Mouse (Mus musculus) hindbrain, embryonic 11.5 days (tissue): ENCODE data around the gene Pcnx3. TPM values are rescaled to one million over a fixed set of nuclear protein-coding genes. Genes with fewer than 3 reads are reported as not detected.

Experiments used
- ATAC-seq: fragments of 200-750 bp; cut with Nextera tagmentation; 2 replicates; pipeline ENCODE4 v1.8.0; 2017; ENCODE audit warnings: mild to moderate bottlenecking, moderate TSS enrichment, moderate library complexity; ENCODE audit not compliant: low FRiP score
- DNase-seq: peaks from one replicate; pipeline ENCODE4 v3.0.0-alpha.2; 2015; ENCODE audit warnings: low spot score
- H3K27ac ChIP-seq: fragments of 300-500 bp; sonication (generic); 2 replicates; pipeline ENCODE4 v1.5.1; 2014; ENCODE audit warnings: mild to moderate bottlenecking, low read depth, low read length
- H3K27me3 ChIP-seq: fragments of 300-500 bp; sonication (generic); 2 replicates; pipeline ENCODE4 v1.6.1; 2014; ENCODE audit warnings: mild to moderate bottlenecking, low read length, moderate library complexity, mixed read lengths; ENCODE audit not compliant: control insufficient read depth, insufficient read depth
- H3K36me3 ChIP-seq: fragments of 300-500 bp; sonication (generic); 2 replicates; pipeline ENCODE4 v1.6.1; 2014; ENCODE audit warnings: mild to moderate bottlenecking, low read length, moderate library complexity, mixed read lengths; ENCODE audit not compliant: control insufficient read depth, insufficient read depth
- H3K4me1 ChIP-seq: fragments of 300-500 bp; sonication (generic); replicated peaks from 2 replicates; pipeline ENCODE4 v1.6.1; 2014; ENCODE audit warnings: low read length, mixed read lengths; ENCODE audit not compliant: control insufficient read depth, insufficient read depth
- H3K4me2 ChIP-seq: fragments of 300-500 bp; sonication (generic); replicated peaks from 2 replicates; pipeline ENCODE4 v1.6.1; 2014; ENCODE audit warnings: mild to moderate bottlenecking, low read depth, low read length
- H3K4me3 ChIP-seq: fragments of 300-500 bp; sonication (generic); 2 replicates; pipeline ENCODE4 v1.5.1; 2014; ENCODE audit warnings: low read depth, low read length
- H3K9ac ChIP-seq: fragments of 300-500 bp; sonication (generic); 2 replicates; pipeline ENCODE4 v1.6.1; 2014; ENCODE audit warnings: low read depth, low read length
- H3K9me3 ChIP-seq: fragments of 300-500 bp; sonication (generic); 2 replicates; pipeline ENCODE4 v1.6.1; 2016; ENCODE audit warnings: low read length; ENCODE audit not compliant: control insufficient read depth
- whole genome bisulfite sequencing: fragments of 180-500 bp; shearing (Covaris S2); extraction: QIAGEN DNeasy Blood & Tissue Kit; methylation state at CpG from one replicate; pipeline ENCODE4 v1.1.7; 2014; 5-methylcytosine and 5-hydroxymethylcytosine counted together
- polyA plus RNA-seq: library from polyadenylated mRNA; unstranded; fragments of >200 nt; fragmentation: Nextera tagmentation; extraction: Ambion mirVana; gene quantifications from 2 replicates; pipeline ENCODE4 v1.2.1, GENCODE M21; 2014

The Pcnx3 gene
- polyA plus RNA-seq, 1 experiment from 2014 or later: 22.9 TPM

GRCm38 (mm10) chr19:5654720-5655298 lies 33.9 kb downstream of the Pcnx3 start:
- ATAC-seq (peak; percentile 14; the same call in 1 of the 2 replicates), DNase-seq (peak; percentile 38)
- H3K27ac ChIP-seq: no peak overlapping the region
- H3K4me1 ChIP-seq: peaks cover 6% of the 10 kb centered on the region
- H3K9me3 ChIP-seq: no peaks in the 10 kb centered on the region
- peak overlapping the region; percentile 82 for H3K4me2 ChIP-seq
- H3K36me3 ChIP-seq: no peaks in the 10 kb centered on the region
- H3K9ac ChIP-seq: peak overlapping the region; percentile 49
- peaks cover 27% of the 10 kb centered on the region for H3K27me3 ChIP-seq
- WGBS: 8% methylated on average over 42 of the region's 43 CpGs
- H3K4me3 ChIP-seq: peak overlapping the region; percentile 39

GRCm38 (mm10) chr19:5653969-5654719 lies 34.6 kb downstream of the Pcnx3 start:
- Histone ChIP-seq H3K9ac (peak overlapping the region; percentile 49), H3K9me3 (no peaks in the 10 kb centered on the region), H3K4me2 (peak overlapping the region; percentile 82), H3K4me3 (peak overlapping the region; percentile 39), H3K27ac (no peak overlapping the region), H3K27me3 (peaks cover 27% of the 10 kb centered on the region), H3K36me3 (no peaks in the 10 kb centered on the region), H3K4me1 (peaks cover 6% of the 10 kb centered on the region)
- ATAC-seq: peak; percentile 78
- DNase-seq: peak; percentile 82
- 4% methylated on average over 62 of the region's 62 CpGs for WGBS

GRCm38 (mm10) chr19:5652570-5652969 lies 36.1 kb downstream of the Pcnx3 start:
- no peaks in the 10 kb centered on the region for H3K9me3 ChIP-seq
- DNase-seq (no peak), ATAC-seq (no peak)
- peaks cover 27% of the 10 kb centered on the region for H3K27me3 ChIP-seq
- H3K9ac ChIP-seq: no peak overlapping the region
- H3K27ac ChIP-seq: no peak overlapping the region
- peaks cover 6% of the 10 kb centered on the region for H3K4me1 ChIP-seq
- peaks cover 2% of the 10 kb centered on the region; the same call in 1 of the 2 replicates for H3K36me3 ChIP-seq
- WGBS: 84% methylated on average over 6 of the region's 6 CpGs
- H3K4me2 ChIP-seq: no peak overlapping the region
- H3K4me3 ChIP-seq: no peak overlapping the region

- Histone ChIP-seq H3K9ac (no peak overlapping the region), H3K9me3 (no peaks in the 10 kb centered on the region), H3K27ac (no peak overlapping the region), H3K4me1 (peaks cover 6% of the 10 kb centered on the region), H3K36me3 (peaks cover 9% of the 10 kb centered on the region), H3K4me2 (no peak overlapping the region), H3K27me3 (peaks cover 27% of the 10 kb centered on the region), H3K4me3 (no peak overlapping the region)
- ATAC-seq: no peak
- 66% methylated on average over 13 of the region's 13 CpGs for WGBS
- DNase-seq: no peak
These were observed 37.0 kb downstream of the Pcnx3 start for GRCm38 (mm10) chr19:5651502-5652274.

GRCm38 (mm10) chr19:5649298-5649741 lies 39.4 kb downstream of the Pcnx3 start:
- Histone ChIP-seq H3K9ac (peak overlapping the region; percentile 40), H3K4me1 (peaks cover 5% of the 10 kb centered on the region), H3K27ac (no peak overlapping the region), H3K36me3 (peaks cover 12% of the 10 kb centered on the region), H3K4me2 (peak overlapping the region; percentile 39), H3K4me3 (peak overlapping the region; percentile 21; the same call in 1 of the 2 replicates), H3K27me3 (peaks cover 6% of the 10 kb centered on the region), H3K9me3 (no peaks in the 10 kb centered on the region)
- 68% methylated on average over 6 of the region's 6 CpGs for WGBS
- DNase-seq: no peak
- ATAC-seq: no peak; the same call in 1 of the 2 replicates

- Histone ChIP-seq H3K9ac (peak overlapping the region; percentile 40), H3K27ac (peak overlapping the region; percentile 18; the same call in 1 of the 2 replicates), H3K4me1 (no peaks in the 10 kb centered on the region; the same call in none of the 2 replicates), H3K4me3 (peak overlapping the region; percentile 21), H3K27me3 (no peaks in the 10 kb centered on the region), H3K9me3 (no peaks in the 10 kb centered on the region), H3K36me3 (peaks cover 12% of the 10 kb centered on the region), H3K4me2 (peak overlapping the region; percentile 39)
- peak; percentile 84 for DNase-seq
- WGBS: 13% methylated on average over 26 of the region's 26 CpGs
- ATAC-seq: peak; percentile 83
These were observed 40.1 kb downstream of the Pcnx3 start for GRCm38 (mm10) chr19:5648401-5649297.

GRCm38 (mm10) chr19:5647791-5648190 lies 40.9 kb downstream of the Pcnx3 start:
- Histone ChIP-seq H3K27me3 (no peaks in the 10 kb centered on the region), H3K4me3 (no peak overlapping the region), H3K9me3 (no peaks in the 10 kb centered on the region), H3K4me1 (no peaks in the 10 kb centered on the region; the same call in 1 of the 2 replicates), H3K27ac (no peak overlapping the region), H3K36me3 (peaks cover 12% of the 10 kb centered on the region), H3K9ac (0 out of 2 replicates have a peak overlapping the region, but pooled peaks have one; percentile 23), H3K4me2 (no peak overlapping the region)
- DNase-seq: no peak
- 95% methylated on average over 6 of the region's 6 CpGs for whole genome bisulfite sequencing
- ATAC-seq: no peak
